Mouse (Mus musculus) embryonic facial prominence, embryonic 12.5 days (tissue): ENCODE measurements around the gene Slc4a4. TPM values are rescaled to one million over a fixed set of nuclear protein-coding genes. Genes with fewer than 3 reads are reported as not detected.
A peak's percentile ranks its signal among the peaks of the same experiment; 100 is the strongest.

Source experiments
- ATAC-seq: fragments of 200-750 bp; cut with Nextera tagmentation; 2 replicates; pipeline ENCODE4 v1.8.0; 2017; ENCODE audit not compliant: insufficient number of reproducible peaks, insufficient read depth, low FRiP score, low TSS enrichment
- H3K27ac ChIP-seq: fragments of 300-500 bp; sonication (generic); 2 replicates; pipeline ENCODE4 v1.5.1; 2016; ENCODE audit warnings: mild to moderate bottlenecking
- H3K27me3 ChIP-seq: fragments of 300-500 bp; sonication (generic); 2 replicates; pipeline ENCODE4 v1.6.1; 2016; ENCODE audit warnings: mild to moderate bottlenecking, moderate library complexity
- H3K36me3 ChIP-seq: fragments of 300-500 bp; sonication (generic); 2 replicates; pipeline ENCODE4 v1.6.1; 2016; ENCODE audit warnings: mild to moderate bottlenecking
- H3K4me1 ChIP-seq: fragments of 300-500 bp; sonication (generic); 2 replicates; pipeline ENCODE4 v1.6.1; 2016
- H3K4me2 ChIP-seq: fragments of 300-500 bp; sonication (generic); replicated peaks from 2 replicates; pipeline ENCODE4 v1.6.1; 2016; ENCODE audit warnings: mild to moderate bottlenecking, moderate library complexity
- H3K4me3 ChIP-seq: fragments of 300-500 bp; sonication (generic); 2 replicates; pipeline ENCODE4 v1.5.1; 2016; ENCODE audit warnings: mild to moderate bottlenecking
- H3K9ac ChIP-seq: fragments of 300-500 bp; sonication (generic); 2 replicates; pipeline ENCODE4 v1.6.1; 2016; ENCODE audit warnings: mild to moderate bottlenecking, moderate library complexity
- H3K9me3 ChIP-seq: fragments of 300-500 bp; sonication (generic); 2 replicates; pipeline ENCODE4 v1.6.1; 2016; ENCODE audit warnings: mild to moderate bottlenecking, moderate library complexity
- WGBS: fragments of 180-500 bp; shearing (Covaris S2); methylation state at CpG from one replicate; pipeline ENCODE4 v1.1.7; 2016; 5-methylcytosine and 5-hydroxymethylcytosine counted together
- polyA plus RNA-seq: library from polyadenylated mRNA; unstranded; fragments of >200 nt; fragmentation: Nextera tagmentation; extraction: Ambion mirVana; gene quantifications from 2 replicates; pipeline ENCODE4 v1.2.1, GENCODE M21; 2016

Slc4a4 gene
- polyA plus RNA-seq, 1 experiment from 2014 or later: 2.8 TPM

DNA sequence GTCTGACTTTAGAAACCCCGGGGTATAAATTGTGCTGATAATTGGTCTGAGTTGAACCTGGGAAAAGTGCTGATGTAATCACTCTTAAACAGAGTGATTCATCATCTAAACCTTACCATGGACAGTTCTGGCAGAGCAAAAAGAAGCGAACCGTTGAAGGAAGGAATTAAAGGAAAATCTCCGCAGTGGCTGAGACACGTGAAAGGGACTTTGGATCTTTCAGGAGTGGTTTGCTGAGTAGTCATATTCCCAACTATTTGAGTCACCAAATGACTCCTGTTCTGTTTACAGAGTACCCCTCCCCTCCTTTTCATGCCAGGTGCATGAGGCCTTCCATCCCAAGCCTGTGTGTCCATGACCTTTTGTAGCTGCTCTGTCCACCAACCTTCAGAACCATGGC is 129.3 kb downstream of the Slc4a4 start:
- H3K4me3 ChIP-seq: no peak overlapping the region
- no peak for ATAC-seq
- H3K27ac ChIP-seq: no peak overlapping the region
- no peaks in the 10 kb centered on the region for H3K4me1 ChIP-seq
- H3K9me3 ChIP-seq: no peaks in the 10 kb centered on the region
- no peak overlapping the region for H3K9ac ChIP-seq
- 72% methylated on average over 5 of the region's 5 CpGs for WGBS
- H3K27me3 ChIP-seq: no peaks in the 10 kb centered on the region
- no peak overlapping the region for H3K4me2 ChIP-seq
- no peaks in the 10 kb centered on the region for H3K36me3 ChIP-seq

DNA sequence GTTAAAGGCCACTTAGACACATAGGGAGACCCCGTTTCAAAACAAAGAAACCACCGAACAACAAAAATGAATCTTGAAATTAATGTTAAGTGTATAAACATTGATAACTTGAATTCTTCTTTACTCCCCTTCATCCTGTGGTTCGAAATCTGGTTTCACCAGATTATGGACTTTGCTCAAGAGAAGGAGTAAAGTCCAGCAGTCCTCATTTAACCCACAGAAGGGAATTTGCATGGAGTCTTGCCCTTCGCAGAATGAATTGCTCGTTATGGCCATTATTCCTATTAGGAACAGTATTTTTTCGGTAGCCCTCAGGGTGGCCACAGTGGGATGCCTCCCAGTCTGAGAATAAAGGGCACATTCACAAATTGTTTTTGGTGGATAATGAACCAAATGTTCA is 131.9 kb downstream of the Slc4a4 start:
- H3K4me2 ChIP-seq: no peak overlapping the region
- H3K9me3 ChIP-seq: no peaks in the 10 kb centered on the region
- ATAC-seq: no peak
- H3K27ac ChIP-seq: no peak overlapping the region
- H3K4me1 ChIP-seq: no peaks in the 10 kb centered on the region
- no peaks in the 10 kb centered on the region for H3K36me3 ChIP-seq
- no peaks in the 10 kb centered on the region for H3K27me3 ChIP-seq
- WGBS: 58% methylated on average over 6 of the region's 6 CpGs
- H3K9ac ChIP-seq: no peak overlapping the region
- H3K4me3 ChIP-seq: no peak overlapping the region

DNA sequence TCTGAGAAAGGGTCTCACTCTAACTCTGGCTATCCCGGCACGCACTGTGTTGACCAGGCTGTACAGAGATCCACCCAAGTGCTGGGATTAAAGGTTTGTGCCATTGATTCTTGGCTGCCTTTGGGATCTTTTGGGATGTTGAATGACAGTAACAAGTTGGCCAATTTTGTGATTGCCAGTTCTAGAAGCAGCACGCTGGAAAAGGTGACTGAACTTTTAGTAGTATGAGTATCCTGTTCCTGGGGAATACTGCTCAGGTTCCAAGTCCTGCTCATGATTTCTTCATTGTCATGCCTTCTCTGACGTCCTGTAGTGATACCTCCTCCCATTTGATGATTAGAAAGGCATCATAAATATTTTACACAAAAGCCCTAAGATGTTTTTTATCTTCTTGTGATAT is 137.8 kb downstream of the Slc4a4 start:
- Histone ChIP-seq H3K4me3 (no peak overlapping the region), H3K27ac (no peak overlapping the region), H3K36me3 (no peaks in the 10 kb centered on the region), H3K4me2 (no peak overlapping the region), H3K27me3 (no peaks in the 10 kb centered on the region), H3K9ac (no peak overlapping the region), H3K9me3 (no peaks in the 10 kb centered on the region), H3K4me1 (no peaks in the 10 kb centered on the region)
- ATAC-seq: no peak
- WGBS: 80% methylated on average over 4 of the region's 4 CpGs

DNA sequence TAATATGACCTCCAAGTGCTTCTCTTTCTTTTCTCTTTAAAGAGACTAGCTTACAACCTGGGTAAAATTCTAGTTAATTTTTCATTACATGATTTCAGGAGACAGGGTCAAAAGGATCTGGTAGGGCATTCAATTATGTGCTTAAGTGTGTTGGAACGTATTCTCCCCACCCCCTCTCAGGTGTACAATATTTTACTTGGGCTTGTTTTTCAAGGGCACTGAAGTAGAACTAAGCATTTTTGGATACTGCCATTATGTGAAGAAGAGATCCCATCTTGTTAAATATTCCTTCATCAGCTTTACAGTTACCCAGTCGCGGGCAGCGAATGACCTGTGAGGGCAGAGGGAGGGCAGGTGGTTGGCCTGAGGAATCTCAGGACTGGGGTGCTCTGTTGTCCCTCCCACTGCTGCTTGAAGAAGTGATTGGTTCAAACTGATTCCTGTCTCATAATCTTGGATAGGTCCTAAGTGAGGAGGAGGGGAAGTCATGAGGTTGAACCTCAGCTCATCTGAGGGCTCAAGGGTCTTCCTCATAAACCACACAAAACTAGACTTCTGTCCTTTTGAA is 141.0 kb downstream of the Slc4a4 start:
- Histone ChIP-seq H3K4me2 (no peak overlapping the region), H3K36me3 (no peaks in the 10 kb centered on the region), H3K27ac (no peak overlapping the region), H3K4me3 (no peak overlapping the region), H3K9me3 (no peaks in the 10 kb centered on the region), H3K4me1 (no peaks in the 10 kb centered on the region), H3K9ac (no peak overlapping the region), H3K27me3 (no peaks in the 10 kb centered on the region)
- ATAC-seq: no peak
- 91% methylated on average over 4 of the region's 4 CpGs for WGBS

DNA sequence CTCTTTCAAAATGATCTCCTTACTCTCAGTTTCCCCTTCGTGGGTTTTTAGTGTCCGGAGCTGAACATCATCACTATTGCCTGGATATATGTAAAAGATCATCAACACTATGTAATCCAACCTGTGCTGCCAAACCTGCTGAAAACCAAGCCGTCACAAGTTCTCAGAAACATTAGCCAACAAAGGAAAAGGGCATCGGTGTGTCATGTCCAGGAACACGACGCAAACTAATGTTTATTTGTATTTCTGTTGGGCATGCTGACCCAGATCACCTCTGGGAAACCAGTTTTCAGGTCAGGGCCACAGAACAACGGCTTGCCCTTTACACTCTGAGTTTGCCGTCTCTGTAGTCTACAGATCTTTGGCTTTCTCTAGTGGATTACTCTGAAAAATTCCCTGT is 146.0 kb downstream of the Slc4a4 start:
- H3K9me3 ChIP-seq: no peaks in the 10 kb centered on the region
- no peak overlapping the region for H3K4me2 ChIP-seq
- H3K4me1 ChIP-seq: no peaks in the 10 kb centered on the region
- no peaks in the 10 kb centered on the region for H3K36me3 ChIP-seq
- 72% methylated on average over 8 of the region's 8 CpGs for WGBS
- H3K27ac ChIP-seq: no peak overlapping the region
- no peak for ATAC-seq
- no peaks in the 10 kb centered on the region for H3K27me3 ChIP-seq
- H3K9ac ChIP-seq: no peak overlapping the region
- H3K4me3 ChIP-seq: no peak overlapping the region

DNA sequence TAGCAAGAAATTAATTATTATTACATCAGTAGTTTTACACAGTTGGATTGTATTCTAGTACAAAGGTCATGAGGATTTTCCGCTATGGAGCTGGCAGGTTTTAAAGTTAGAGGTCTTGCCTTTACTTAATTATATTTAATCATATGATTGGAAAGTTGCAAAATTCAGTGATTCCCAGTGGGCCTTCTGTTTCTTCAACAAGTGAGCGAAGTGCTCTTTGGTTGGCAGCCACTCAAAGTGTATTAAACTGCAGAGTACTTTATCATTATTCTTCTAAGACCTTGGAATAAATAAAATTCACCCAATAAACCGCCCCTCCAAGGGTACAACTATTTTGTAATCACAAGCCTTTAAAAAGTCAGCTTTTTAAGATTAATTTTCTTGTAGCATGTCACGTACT is 146.6 kb downstream of the Slc4a4 start:
- Histone ChIP-seq H3K4me3 (no peak overlapping the region), H3K4me2 (no peak overlapping the region), H3K27ac (no peak overlapping the region), H3K36me3 (no peaks in the 10 kb centered on the region), H3K27me3 (no peaks in the 10 kb centered on the region), H3K4me1 (no peaks in the 10 kb centered on the region), H3K9me3 (no peaks in the 10 kb centered on the region), H3K9ac (no peak overlapping the region)
- WGBS: 73% methylated on average over 4 of the region's 4 CpGs
- no peak for ATAC-seq

DNA sequence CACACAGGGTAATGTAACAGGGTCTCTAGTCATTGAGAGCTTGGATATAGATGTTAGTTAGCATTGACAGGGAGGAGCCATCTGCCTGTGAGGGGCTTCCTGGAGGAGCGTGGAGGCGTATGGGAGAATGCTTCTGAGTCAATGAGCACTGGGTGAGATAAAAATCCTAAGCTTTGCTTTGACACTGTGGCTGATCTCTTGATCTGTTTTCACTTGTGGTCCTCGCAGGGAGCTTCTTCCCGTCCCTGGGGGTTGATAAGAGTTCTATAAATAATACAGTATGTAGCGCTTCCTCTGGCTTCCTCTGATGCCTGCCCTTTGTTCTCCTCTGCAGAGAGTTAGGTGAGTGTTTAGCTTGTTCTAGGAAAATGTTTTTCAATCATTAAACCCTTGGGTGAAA is 149.5 kb downstream of the Slc4a4 start:
- H3K27me3 ChIP-seq: no peaks in the 10 kb centered on the region
- H3K9ac ChIP-seq: no peak overlapping the region
- WGBS: 40% methylated on average over 5 of the region's 5 CpGs
- no peak overlapping the region for H3K27ac ChIP-seq
- H3K4me3 ChIP-seq: no peak overlapping the region
- no peaks in the 10 kb centered on the region for H3K36me3 ChIP-seq
- ATAC-seq: peak; percentile 22; the same call in 1 of the 2 replicates
- no peaks in the 10 kb centered on the region for H3K9me3 ChIP-seq
- no peaks in the 10 kb centered on the region for H3K4me1 ChIP-seq
- no peak overlapping the region for H3K4me2 ChIP-seq

DNA sequence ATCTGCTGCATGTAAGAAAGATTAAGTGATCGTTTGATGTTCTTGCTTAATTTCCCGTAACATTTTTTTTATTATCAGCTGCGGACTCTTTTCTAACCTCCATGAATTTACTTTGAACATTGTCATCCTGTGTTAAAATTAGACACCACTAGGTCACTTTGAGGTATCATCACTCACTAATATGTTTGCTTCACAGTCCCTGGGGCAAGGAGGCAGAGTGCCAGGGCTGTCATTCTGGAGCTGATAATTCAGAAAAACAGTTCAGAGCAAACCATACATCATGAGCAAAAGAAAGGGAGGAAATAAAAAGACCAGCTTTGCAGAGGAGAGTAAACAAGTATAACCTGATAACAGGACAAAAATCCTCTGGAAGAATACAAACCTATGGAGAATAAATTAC is 154.2 kb downstream of the Slc4a4 start:
- no peaks in the 10 kb centered on the region for H3K36me3 ChIP-seq
- no peaks in the 10 kb centered on the region for H3K27me3 ChIP-seq
- ATAC-seq: no peak
- H3K27ac ChIP-seq: no peak overlapping the region
- no peak overlapping the region for H3K9ac ChIP-seq
- H3K4me2 ChIP-seq: no peak overlapping the region
- no peaks in the 10 kb centered on the region for H3K9me3 ChIP-seq
- H3K4me1 ChIP-seq: no peaks in the 10 kb centered on the region
- H3K4me3 ChIP-seq: no peak overlapping the region
- 77% methylated on average over 3 of the region's 3 CpGs for WGBS

DNA sequence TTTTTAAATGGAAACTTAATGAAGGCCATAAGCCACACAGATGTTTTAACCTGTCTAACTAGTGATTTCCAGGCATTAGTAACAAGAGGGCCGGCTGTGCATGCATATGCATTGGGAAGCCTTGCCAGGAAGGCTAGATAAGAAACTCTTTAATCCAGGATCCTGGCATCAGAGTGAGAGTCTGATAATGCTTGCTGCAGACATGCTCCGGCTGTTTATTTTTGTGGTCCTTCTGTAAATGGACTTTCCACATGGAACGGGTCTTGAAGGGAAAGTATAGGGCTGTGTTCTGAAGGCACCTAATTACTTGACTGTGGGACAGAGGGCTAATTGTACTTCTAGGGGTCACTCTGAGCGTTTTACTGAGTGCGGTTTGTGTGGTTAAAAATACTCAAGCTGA is 157.2 kb downstream of the Slc4a4 start:
- no peak overlapping the region for H3K27ac ChIP-seq
- ATAC-seq: no peak

DNA sequence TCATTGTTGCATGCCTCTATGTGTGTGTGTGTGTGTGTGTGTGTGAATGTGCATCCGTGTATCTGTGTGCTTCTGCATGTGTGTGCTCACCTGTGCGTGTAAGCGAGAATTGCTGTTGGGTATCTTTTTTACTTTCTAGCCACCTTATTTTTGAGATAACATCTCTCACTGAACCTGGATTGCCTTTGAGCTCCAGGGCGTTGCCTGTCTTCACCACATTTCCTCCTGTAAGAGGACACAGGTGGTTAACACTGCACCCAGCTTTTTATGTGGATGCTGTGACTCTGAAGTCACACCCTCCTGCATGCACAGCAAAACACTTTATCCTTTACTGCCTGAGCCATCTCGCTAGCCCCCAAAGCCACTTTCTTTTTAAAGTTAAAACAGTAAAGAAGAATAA is 158.2 kb downstream of the Slc4a4 start:
- no peaks in the 10 kb centered on the region for H3K36me3 ChIP-seq
- no peak overlapping the region for H3K4me3 ChIP-seq
- no peaks in the 10 kb centered on the region for H3K9me3 ChIP-seq
- no peak overlapping the region for H3K4me2 ChIP-seq
- H3K27me3 ChIP-seq: no peaks in the 10 kb centered on the region
- H3K9ac ChIP-seq: no peak overlapping the region
- WGBS: 83% methylated on average over 5 of the region's 5 CpGs
- H3K27ac ChIP-seq: no peak overlapping the region
- H3K4me1 ChIP-seq: no peaks in the 10 kb centered on the region
- ATAC-seq: no peak

More for the DNA sequence above, 157.2 kb downstream of the Slc4a4 start:
- no peaks in the 10 kb centered on the region for H3K27me3 ChIP-seq
- no peaks in the 10 kb centered on the region for H3K9me3 ChIP-seq
- H3K4me2 ChIP-seq: no peak overlapping the region
- no peaks in the 10 kb centered on the region for H3K4me1 ChIP-seq
- no peak overlapping the region for H3K9ac ChIP-seq
- 28% methylated on average over 5 of the region's 5 CpGs for WGBS
- no peaks in the 10 kb centered on the region for H3K36me3 ChIP-seq
- H3K4me3 ChIP-seq: no peak overlapping the region

DNA sequence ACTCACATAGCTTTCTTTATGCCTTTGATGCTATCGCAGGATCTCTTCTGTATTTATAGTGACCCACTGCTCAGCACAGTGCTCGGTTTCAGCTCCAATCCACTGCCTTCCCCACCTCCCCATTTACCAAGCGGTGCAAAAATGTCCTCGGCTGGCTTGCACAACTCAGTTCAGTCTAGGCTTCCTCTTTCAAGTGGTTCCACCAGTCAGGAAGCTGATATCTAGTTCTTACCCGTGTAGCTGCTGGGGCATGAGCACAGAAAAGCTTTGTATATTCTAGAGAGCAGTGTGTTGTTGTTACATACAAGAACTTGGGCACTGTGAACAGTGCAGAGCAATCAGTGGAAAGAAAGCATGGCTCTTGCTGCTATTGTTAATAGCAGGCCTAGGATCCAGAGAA is 165.0 kb downstream of the Slc4a4 start:
- Histone ChIP-seq H3K9me3 (no peaks in the 10 kb centered on the region), H3K4me2 (no peak overlapping the region), H3K4me1 (no peaks in the 10 kb centered on the region), H3K36me3 (no peaks in the 10 kb centered on the region), H3K27me3 (no peaks in the 10 kb centered on the region), H3K9ac (no peak overlapping the region), H3K4me3 (no peak overlapping the region), H3K27ac (no peak overlapping the region)
- 58% methylated on average over 5 of the region's 5 CpGs for WGBS
- ATAC-seq: no peak

DNA sequence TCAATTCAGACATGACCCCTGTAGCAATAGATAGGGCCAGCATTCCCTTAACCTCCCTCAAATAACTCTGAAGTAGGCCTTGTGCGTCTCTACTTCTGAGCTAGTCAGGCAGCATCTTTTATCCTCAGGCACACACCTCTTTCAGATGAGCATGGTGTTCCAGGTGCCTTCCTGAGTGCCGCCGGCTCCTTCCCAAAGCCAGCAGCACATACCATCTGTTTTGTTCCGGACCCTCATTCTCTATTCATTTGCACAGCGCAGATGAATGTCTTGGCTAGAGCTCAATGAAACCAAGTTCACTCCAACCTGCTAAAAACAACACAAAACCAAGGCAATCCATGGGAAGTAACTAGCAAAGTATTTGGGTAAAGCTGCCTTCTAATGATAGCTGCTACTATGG is 165.6 kb downstream of the Slc4a4 start:
- H3K36me3 ChIP-seq: no peaks in the 10 kb centered on the region
- no peak overlapping the region for H3K4me3 ChIP-seq
- ATAC-seq: no peak
- H3K27me3 ChIP-seq: no peaks in the 10 kb centered on the region
- no peak overlapping the region for H3K4me2 ChIP-seq
- H3K4me1 ChIP-seq: no peaks in the 10 kb centered on the region
- H3K9ac ChIP-seq: no peak overlapping the region
- WGBS: 90% methylated on average over 5 of the region's 5 CpGs
- H3K27ac ChIP-seq: no peak overlapping the region
- H3K9me3 ChIP-seq: no peaks in the 10 kb centered on the region

DNA sequence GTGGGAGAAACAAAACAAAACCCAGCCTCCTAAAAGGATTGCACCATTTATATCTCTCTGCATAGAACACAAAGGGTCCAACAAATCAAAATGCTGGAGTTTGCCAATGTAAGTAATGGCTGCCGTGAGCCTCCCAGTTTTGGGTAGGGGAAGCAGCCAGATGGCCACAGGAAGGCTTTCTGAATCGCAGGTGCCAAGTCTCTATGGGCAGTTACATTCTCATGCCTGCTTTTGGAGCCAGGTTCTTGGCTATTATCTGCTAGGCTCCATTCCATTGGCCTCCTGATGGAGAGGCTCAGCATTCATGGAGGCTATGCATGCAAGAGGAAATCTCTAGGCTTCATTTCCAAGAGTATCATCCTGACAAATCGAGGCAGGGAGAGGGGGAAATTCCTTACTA is 169.0 kb downstream of the Slc4a4 start:
- no peak for ATAC-seq
- Histone ChIP-seq H3K4me1 (no peaks in the 10 kb centered on the region), H3K27ac (no peak overlapping the region), H3K4me2 (no peak overlapping the region), H3K27me3 (no peaks in the 10 kb centered on the region), H3K4me3 (no peak overlapping the region), H3K9me3 (no peaks in the 10 kb centered on the region), H3K9ac (no peak overlapping the region), H3K36me3 (no peaks in the 10 kb centered on the region)
- 92% methylated on average over 3 of the region's 3 CpGs for WGBS
